Mouse (Mus musculus) embryo, embryonic 11.5 days (tissue): ENCODE measurements at regions not wholly inside any gene's neighbourhood (a gene's known extent, or its start where the extent isn't known, plus 50 kb on each side); places are given as distances from the start of the nearest gene placed in this dataset.

ENCODE experiments used
- DNase-seq: peaks from one replicate; pipeline ENCODE4 v3.0.0-alpha.2; 2012; ENCODE audit warnings: low read depth, low spot score

DNA sequence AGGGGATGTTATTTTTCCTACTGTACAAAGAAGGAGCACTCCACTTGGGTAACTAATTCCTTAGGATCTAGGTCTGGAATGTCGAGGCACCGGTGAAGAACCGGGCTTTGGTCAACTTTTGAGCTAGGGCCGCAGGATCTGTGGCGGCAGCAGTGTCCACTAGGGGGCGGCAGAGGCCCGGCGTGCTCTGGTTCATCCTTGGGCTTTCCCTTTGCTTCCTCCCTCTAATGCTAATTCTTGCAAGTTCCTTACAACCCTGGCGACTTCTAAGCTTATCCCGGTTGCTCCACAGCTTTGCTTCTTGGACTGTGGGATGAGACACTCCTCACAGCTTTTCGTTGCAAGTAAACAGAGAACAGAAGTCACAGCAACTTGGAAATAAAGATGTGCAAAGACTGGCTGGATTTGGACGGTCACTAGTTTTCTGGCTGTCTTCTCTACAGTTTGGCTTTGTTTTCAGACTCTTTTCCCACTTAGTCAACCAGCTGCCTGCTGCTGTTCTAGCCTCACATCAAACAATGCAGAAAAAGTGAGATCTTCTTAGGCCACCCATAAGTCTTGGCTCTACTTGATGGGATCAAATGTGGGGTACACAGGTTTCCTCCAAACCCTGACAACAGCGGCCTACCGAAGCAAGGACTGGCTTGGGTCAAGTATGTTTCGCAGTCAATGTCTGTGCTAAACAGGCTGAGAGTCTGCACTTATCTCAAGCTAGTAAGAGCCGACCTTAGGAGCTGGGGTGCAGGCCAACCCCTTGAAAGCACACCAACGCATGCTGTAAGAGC is 51.2 kb upstream of the Tmem72 start:
- DNase-seq = peak; percentile 56

GRCm38 (mm10) chr6:116774954-116775675 is 58.4 kb upstream of the Tmem72 start:
- peak; percentile 27 for DNase-seq

- no peak for DNase-seq
These were observed 70.0 kb upstream of the Tmem72 start for GRCm38 (mm10) chr6:116786553-116787335.

- no peak for DNase-seq
These were observed 76.7 kb upstream of the Tmem72 start for GRCm38 (mm10) chr6:116793321-116793960.

- no peak for DNase-seq
These were observed 77.2 kb upstream of the Tmem72 start for GRCm38 (mm10) chr6:116793961-116794336.

DNA sequence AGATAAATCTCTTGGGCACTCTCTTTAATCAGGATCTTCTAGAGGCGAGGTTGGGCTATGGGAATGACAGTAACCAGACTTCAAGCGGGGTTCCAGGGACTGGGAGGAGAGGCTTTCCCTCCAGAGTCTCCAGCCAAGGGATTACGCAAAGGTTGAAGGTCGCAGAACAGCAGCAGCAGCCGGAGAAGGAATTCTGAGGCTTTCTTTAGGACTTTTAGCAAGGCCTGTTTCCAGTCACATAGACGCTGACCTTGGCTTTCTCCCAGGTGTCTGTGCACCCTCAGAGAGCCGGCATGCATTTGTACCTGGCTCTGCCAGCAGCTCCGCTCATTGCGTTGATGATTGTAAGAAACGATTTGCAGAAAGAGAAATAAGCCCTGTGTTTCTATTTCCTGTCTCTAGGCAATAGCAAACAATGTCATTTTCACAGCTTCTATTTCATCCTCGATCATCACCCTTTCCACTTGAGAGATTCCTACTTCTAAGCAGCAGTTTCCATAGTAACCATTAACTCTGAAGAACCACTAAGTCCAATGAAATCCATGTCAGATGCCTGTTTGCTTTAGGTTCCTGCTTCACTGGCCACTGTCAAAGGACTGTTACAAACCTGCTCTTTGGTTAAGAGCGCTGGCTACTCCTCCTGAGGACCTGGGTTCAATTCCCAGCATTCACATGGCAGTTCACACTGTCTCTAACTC is 104.7 kb upstream of the Tmem72 start:
- no peak for DNase-seq

DNA sequence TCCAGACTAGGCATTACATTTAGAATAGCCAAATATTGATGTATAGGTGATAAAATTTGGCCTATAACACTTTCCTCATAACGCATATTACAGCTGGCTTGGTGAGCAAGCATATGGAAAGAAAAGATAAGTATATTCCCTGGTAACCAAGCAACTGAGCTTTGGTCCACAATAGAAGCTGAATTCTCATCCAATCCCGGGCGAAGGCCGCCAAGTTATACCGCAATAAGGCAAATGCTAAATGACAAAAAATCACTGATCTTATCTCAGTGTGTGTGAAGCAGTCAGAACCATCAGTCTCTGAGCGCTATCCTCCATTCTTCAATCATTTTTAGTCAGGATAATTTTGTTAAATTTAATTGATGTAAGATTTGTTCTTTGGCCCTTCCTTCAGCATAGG is 105.9 kb upstream of the Tmem72 start:
- DNase-seq = no peak

GRCm38 (mm10) chr6:116825628-116826027 is 108.9 kb upstream of the Tmem72 start:
- no peak for DNase-seq

GRCm38 (mm10) chr6:116829341-116829740 is 112.6 kb upstream of the Tmem72 start:
- DNase-seq = no peak

- no peak for DNase-seq
These were observed 129.5 kb upstream of the Tmem72 start for GRCm38 (mm10) chr6:116845990-116846862.

GRCm38 (mm10) chr6:116848538-116849093 is 131.9 kb upstream of the Tmem72 start:
- no peak for DNase-seq

- DNase-seq = no peak
These were observed 137.3 kb upstream of the Tmem72 start for GRCm38 (mm10) chr6:116854029-116854428.

GRCm38 (mm10) chr6:116856093-116856492 is 139.4 kb upstream of the Tmem72 start:
- no peak for DNase-seq

DNA sequence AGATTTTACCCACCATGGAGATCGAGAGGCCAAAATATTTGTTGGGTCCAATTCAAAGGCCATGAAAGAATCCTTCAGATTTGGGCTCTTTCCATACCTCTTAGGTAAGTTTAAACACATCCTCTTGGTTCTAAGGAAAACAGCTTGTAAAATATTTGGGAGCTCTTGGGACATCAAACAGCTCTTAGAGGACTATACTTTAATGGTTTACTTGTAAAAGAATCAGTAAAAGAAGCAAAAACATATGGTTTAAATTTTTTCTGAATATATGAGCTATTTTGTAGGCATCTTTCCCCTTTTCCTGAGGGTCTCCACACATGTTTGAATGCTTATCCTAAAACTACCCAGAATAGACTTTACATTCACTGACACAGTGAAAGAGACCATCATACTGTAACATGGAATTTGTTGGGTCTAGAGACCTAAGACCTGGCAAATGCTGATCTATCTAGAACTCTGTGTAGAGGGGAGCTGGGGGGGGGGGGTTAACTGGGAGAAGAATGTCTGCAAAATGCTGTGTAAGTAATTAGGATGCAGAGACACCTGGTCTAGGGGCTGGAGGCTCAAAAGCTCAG is 140.3 kb upstream of the Tmem72 start:
- no peak for DNase-seq

DNA sequence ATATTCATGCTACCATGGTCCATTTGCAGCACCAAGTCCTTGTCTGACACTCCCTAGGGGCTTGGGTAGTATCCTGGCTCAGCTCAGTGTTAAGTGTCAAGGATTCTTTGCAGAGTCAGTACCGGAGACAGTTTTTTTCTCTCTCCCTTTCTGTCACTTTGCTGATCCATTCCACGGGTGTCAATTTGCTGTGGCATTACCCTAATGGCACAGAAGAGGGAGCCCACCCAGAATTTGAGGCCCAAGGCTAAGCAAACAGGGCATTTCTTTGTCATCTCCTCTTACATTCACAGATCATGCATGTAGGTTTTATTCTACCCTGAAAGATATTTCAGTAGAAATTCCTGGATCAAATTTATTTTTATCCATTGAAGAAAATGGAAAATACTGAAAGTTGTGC is 146.4 kb upstream of the Tmem72 start:
- DNase-seq = no peak

GRCm38 (mm10) chr6:116863626-116864025 is 146.9 kb upstream of the Tmem72 start:
- DNase-seq = no peak

- DNase-seq = no peak
These were observed 176.6 kb upstream of the Tmem72 start for GRCm38 (mm10) chr6:116893299-116893698.

- DNase-seq = no peak
These were observed 177.5 kb upstream of the Tmem72 start for GRCm38 (mm10) chr6:116894252-116894651.

- DNase-seq = no peak
These were observed 178.4 kb upstream of the Tmem72 start for GRCm38 (mm10) chr6:116895114-116895513.
